Mouse (Mus musculus) heart, embryonic 16.5 days (tissue): ENCODE measurements around the gene Hspbap1. TPM values are rescaled to one million over a fixed set of nuclear protein-coding genes. Genes with fewer than 3 reads are reported as not detected.
A peak's percentile ranks its signal among the peaks of the same experiment; 100 is the strongest.

Experiments
- ATAC-seq: fragments of 200-750 bp; cut with Nextera tagmentation; replicated peaks from 2 replicates; pipeline ENCODE4 v1.8.0; 2017; ENCODE audit warnings: moderate number of reproducible peaks; ENCODE audit not compliant: insufficient read depth, low FRiP score; ENCODE audit errors: extremely low read depth
- H3K27ac ChIP-seq: fragments of 300-500 bp; sonication (generic); 2 replicates; pipeline ENCODE4 v1.5.1; 2014; ENCODE audit warnings: mild to moderate bottlenecking, low read length, control low read depth, moderate library complexity
- H3K27me3 ChIP-seq: fragments of 300-500 bp; sonication (generic); 2 replicates; pipeline ENCODE4 v1.6.1; 2014; ENCODE audit warnings: low read length, mixed read lengths; ENCODE audit not compliant: control insufficient read depth, insufficient read depth
- H3K36me3 ChIP-seq: fragments of 300-500 bp; sonication (generic); 2 replicates; pipeline ENCODE4 v1.6.1; 2014; ENCODE audit not compliant: control insufficient read depth, insufficient read depth
- H3K4me1 ChIP-seq: fragments of 300-500 bp; sonication (generic); 2 replicates; pipeline ENCODE4 v1.6.1; 2014; ENCODE audit warnings: low read length, mixed read lengths; ENCODE audit not compliant: control insufficient read depth, insufficient read depth
- H3K4me2 ChIP-seq: fragments of 300-500 bp; sonication (generic); 2 replicates; pipeline ENCODE4 v1.6.1; 2014; ENCODE audit warnings: low read depth, mild to moderate bottlenecking, control low read depth, low read length
- H3K4me3 ChIP-seq: fragments of 300-500 bp; sonication (generic); 2 replicates; pipeline ENCODE4 v1.5.1; 2014; ENCODE audit warnings: mild to moderate bottlenecking, control low read depth, low read length
- H3K9ac ChIP-seq: fragments of 300-500 bp; sonication (generic); 2 replicates; pipeline ENCODE4 v1.6.1; 2014; ENCODE audit warnings: low read length, control low read depth
- H3K9me3 ChIP-seq: fragments of 300-500 bp; sonication (generic); replicated peaks from 2 replicates; pipeline ENCODE4 v1.6.1; 2016; ENCODE audit warnings: low read length; ENCODE audit not compliant: control insufficient read depth
- WGBS: fragments of 180-500 bp; shearing (Covaris S2); extraction: QIAGEN DNeasy Blood & Tissue Kit; methylation state at CpG from one replicate; pipeline ENCODE4 v1.1.7; 2014; 5-methylcytosine and 5-hydroxymethylcytosine counted together
- polyA plus RNA-seq: library from polyadenylated mRNA; unstranded; fragments of >200 nt; fragmentation: Nextera tagmentation; extraction: Ambion mirVana; gene quantifications from 2 replicates; pipeline ENCODE4 v1.2.1, GENCODE M21; 2015

Gene Hspbap1
- polyA plus RNA-seq, 1 experiment from 2014 or later: 9.4 TPM

DNA sequence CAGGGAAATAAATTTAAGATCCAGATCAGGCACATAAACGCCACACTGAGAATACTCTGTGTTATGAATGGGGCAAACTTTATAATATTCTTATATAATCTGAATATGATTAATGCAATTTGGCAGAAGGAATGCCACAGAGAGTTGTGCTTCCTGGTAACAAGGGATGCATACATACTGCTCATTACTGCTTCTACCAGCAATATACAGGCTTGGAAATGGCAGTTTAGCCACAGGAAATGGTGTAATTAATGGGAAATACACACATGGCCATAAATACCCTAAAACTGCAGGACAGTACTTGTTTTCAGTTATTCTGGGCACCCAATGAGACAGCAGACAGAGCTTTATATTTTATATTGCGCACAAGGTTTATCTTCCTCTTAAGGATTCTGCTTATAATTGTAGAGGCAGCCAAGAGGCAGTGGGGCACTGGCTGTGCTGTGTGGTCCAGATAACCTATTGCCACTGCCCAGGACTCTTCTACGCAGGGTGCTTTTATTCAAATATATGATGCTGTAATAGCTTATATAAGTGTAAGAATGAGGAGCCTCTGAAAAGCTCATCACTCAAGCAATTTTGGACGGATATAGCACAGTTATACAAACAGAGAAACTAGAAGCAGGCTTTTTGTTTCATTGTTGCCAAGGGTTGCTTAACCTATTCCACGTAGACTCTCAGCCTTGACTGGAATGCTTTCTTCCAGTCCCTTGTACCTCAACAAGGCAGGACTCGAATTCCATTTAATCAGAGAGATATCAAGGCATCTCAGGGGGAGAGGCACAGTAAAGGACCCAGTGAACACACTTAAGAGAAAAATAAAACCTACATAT is 14.5 kb upstream of the Hspbap1 start:
- no peak for ATAC-seq
- WGBS: 71% methylated on average over 6 of the region's 6 CpGs
- Histone ChIP-seq H3K36me3 (no peaks in the 10 kb centered on the region), H3K9me3 (no peaks in the 10 kb centered on the region), H3K4me1 (0 out of 2 replicates have a peak, but pooled peaks cover 2% of the 10 kb centered on the region), H3K27me3 (no peaks in the 10 kb centered on the region), H3K27ac (no peak overlapping the region), H3K4me3 (no peak overlapping the region), H3K4me2 (no peak overlapping the region), H3K9ac (no peak overlapping the region)

DNA sequence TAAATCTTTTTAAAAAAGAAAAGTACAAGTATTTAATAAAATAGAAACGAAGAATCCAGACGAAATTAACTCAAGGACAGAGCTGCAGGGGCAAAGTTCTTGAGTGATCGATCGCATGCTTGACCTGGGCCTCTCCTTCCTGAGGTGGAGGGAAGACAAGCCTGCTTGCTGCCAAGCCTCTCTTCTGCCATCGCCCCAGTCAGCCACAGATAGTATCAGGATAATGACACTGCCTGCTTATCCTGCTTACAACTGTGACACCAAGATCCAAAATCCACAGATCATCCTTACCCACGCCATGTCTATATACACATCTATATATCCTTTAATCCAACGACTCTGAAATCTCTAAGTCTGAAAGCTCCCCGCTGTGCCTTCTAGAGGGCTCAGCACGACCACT is 13.5 kb upstream of the Hspbap1 start:
- Histone ChIP-seq H3K9ac (no peak overlapping the region), H3K4me2 (no peak overlapping the region), H3K9me3 (no peaks in the 10 kb centered on the region), H3K4me3 (no peak overlapping the region), H3K4me1 (0 out of 2 replicates have a peak, but pooled peaks cover 2% of the 10 kb centered on the region), H3K27ac (no peak overlapping the region), H3K27me3 (no peaks in the 10 kb centered on the region), H3K36me3 (no peaks in the 10 kb centered on the region)
- ATAC-seq: no peak
- WGBS: 85% methylated on average over 9 of the region's 9 CpGs

DNA sequence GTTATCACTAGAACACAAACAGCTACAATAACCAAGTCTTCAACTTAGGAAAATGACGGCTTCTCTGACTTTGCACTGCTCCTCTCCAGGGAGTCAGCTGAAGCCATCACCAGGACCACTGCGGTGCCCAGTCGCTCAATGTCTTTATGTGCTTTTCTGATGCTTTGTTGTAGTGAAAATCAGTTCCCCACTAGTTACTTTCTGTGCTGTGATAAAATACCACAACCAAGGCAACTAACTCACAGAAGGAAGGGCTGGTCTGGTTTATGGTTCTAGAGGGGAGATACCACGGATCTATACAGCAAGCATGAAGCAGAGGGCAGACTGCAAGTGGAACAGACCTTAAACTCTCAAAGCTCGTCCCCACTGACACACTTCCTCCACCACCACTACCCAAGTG is 10.8 kb upstream of the Hspbap1 start:
- no peak overlapping the region for H3K9ac ChIP-seq
- no peaks in the 10 kb centered on the region for H3K27me3 ChIP-seq
- no peaks in the 10 kb centered on the region for H3K9me3 ChIP-seq
- peaks cover 8% of the 10 kb centered on the region; the same call in 1 of the 2 replicates for H3K4me1 ChIP-seq
- H3K36me3 ChIP-seq: no peaks in the 10 kb centered on the region
- H3K27ac ChIP-seq: no peak overlapping the region
- WGBS: 82% methylated on average over 5 of the region's 5 CpGs
- no peak for ATAC-seq
- no peak overlapping the region for H3K4me2 ChIP-seq
- no peak overlapping the region for H3K4me3 ChIP-seq

DNA sequence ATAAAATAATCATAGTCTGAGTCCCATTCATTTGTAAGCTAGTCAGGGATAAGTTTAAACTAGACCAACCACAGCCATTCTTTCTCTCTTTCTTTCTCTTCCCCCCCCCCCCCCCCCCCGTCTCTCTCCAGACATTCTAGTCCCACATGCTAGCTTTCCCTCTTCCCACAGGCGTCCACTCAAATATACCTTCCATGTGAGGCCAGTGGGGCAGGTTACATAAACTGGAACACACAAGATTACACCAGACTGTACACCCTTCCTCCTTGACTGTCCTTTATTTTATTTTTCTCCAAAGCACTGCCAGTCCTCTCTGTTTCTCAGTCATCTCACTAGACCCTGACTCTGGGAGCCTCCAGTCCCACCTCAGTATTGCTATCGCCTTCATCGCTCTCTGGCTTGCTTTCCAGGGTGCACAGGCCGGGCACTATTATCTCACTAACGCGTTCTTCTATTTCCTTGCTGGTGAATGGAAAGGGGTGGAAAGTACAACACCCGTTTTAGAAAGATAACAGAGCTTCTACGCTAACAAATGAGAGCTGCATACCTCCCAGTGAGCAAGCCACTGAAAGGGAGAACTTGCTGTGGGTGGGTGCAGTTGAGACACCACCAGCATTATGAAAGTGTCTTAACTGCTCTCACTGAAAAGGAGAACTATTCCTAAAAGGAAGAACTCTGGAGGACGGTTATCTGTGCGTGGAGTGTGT is 6.4 kb upstream of the Hspbap1 start:
- H3K4me3 ChIP-seq: no peak overlapping the region
- H3K4me1 ChIP-seq: peaks cover 15% of the 10 kb centered on the region
- no peak for ATAC-seq
- no peaks in the 10 kb centered on the region for H3K36me3 ChIP-seq
- WGBS: 28% methylated on average over 9 of the region's 11 CpGs
- H3K27ac ChIP-seq: 0 out of 2 replicates have a peak overlapping the region, but pooled peaks have one; percentile 43
- H3K9ac ChIP-seq: no peak overlapping the region
- H3K9me3 ChIP-seq: no peaks in the 10 kb centered on the region
- H3K4me2 ChIP-seq: peak overlapping the region; percentile 42; the same call in 1 of the 2 replicates
- no peaks in the 10 kb centered on the region for H3K27me3 ChIP-seq

DNA sequence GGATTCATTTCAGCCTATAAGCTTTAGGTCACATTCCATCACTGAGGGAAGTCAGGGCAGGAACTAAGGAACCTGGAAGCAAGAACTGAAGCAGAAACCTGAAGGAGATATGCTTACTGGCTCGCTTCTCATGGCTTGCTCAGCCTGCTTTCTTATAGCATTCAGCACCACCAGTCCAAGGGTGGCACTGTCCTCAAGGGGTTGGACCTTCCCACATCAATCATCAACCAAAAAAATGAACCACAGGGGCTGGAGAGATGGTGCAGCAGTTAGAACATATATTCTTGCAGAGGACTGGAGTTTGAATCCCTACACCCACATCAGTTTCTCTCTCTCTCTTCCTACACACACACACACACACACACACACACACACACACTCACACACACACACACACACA is 5.2 kb upstream of the Hspbap1 start:
- H3K36me3 ChIP-seq: no peaks in the 10 kb centered on the region
- ATAC-seq: no peak
- H3K4me3 ChIP-seq: no peak overlapping the region
- H3K4me1 ChIP-seq: peaks cover 18% of the 10 kb centered on the region
- H3K9ac ChIP-seq: no peak overlapping the region
- H3K4me2 ChIP-seq: no peak overlapping the region
- WGBS: 85% methylated on average over 1 of the region's 1 CpGs
- no peaks in the 10 kb centered on the region for H3K9me3 ChIP-seq
- no peaks in the 10 kb centered on the region for H3K27me3 ChIP-seq
- no peak overlapping the region for H3K27ac ChIP-seq

DNA sequence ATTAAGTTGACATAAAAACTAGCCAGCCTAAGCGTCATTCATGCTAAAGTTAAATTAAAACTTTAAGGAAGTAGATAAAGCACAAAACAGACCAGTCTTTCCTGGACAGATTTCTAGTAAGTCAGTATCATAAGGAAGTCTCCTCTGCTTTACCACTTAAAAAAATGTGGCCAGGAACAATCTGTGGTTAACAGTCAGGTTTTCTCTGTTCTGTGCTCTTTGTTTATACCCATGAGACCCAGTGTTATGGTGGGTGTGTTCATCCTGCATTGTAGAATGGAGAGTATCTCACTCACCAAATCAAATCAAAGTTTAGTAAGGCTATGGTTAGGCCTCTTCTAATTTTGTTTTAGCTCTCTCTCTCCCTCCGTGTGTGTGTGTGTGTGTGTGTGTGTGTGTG is 4.7 kb upstream of the Hspbap1 start:
- 62% methylated on average over 2 of the region's 2 CpGs for WGBS
- peaks cover 18% of the 10 kb centered on the region for H3K4me1 ChIP-seq
- no peaks in the 10 kb centered on the region for H3K27me3 ChIP-seq
- no peak overlapping the region for H3K27ac ChIP-seq
- no peaks in the 10 kb centered on the region for H3K9me3 ChIP-seq
- H3K9ac ChIP-seq: no peak overlapping the region
- no peaks in the 10 kb centered on the region for H3K36me3 ChIP-seq
- ATAC-seq: no peak
- H3K4me2 ChIP-seq: no peak overlapping the region
- no peak overlapping the region for H3K4me3 ChIP-seq

DNA sequence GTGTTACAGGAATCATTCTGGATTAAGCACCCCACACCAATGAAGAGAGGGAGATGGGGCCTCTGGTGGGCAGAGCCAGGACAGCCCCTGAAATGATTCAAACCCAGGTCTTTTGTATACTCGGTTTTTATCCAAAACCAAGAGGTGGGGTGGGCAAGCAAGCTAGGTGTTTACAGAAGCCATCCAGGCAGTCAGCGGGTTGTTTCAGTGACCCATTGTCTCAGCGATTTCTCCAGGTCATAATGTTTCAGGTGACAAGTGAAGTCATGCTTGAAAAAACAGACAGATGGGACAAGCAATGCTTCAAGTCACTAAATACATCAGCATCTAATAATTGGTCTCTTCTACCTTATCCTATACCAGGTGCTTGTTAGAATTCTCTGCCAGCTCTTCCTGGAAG is 3.8 kb upstream of the Hspbap1 start:
- 81% methylated on average over 3 of the region's 3 CpGs for WGBS
- H3K4me3 ChIP-seq: no peak overlapping the region
- H3K36me3 ChIP-seq: no peaks in the 10 kb centered on the region

DNA sequence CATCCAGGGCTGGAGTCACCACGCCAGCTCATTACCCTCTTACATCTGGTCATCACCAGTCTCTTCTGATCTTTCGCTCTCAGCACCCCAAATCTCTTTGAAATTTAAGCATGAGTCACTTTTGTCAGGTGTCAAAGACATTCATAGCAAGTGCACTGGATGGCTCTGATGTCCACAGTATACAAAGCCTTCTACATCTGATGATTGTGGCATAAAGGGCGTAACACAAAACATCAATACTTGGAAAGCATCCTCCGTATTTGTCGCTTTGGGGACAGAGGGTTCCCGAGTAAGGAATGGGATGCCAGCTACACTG is 1.7 kb upstream of the Hspbap1 start:
- H3K36me3 ChIP-seq: no peaks in the 10 kb centered on the region
- no peaks in the 10 kb centered on the region for H3K9me3 ChIP-seq
- ATAC-seq: no peak
- H3K27me3 ChIP-seq: no peaks in the 10 kb centered on the region
- H3K27ac ChIP-seq: no peak overlapping the region
- WGBS: 30% methylated on average over 6 of the region's 6 CpGs
- peak overlapping the region; percentile 99 for H3K4me2 ChIP-seq
- H3K4me1 ChIP-seq: peaks cover 26% of the 10 kb centered on the region
- H3K4me3 ChIP-seq: peak overlapping the region; percentile 76
- peak overlapping the region; percentile 88 for H3K9ac ChIP-seq

More for the DNA sequence above, 3.8 kb upstream of the Hspbap1 start:
- no peak overlapping the region for H3K27ac ChIP-seq
- no peak for ATAC-seq
- H3K4me1 ChIP-seq: peaks cover 26% of the 10 kb centered on the region
- H3K4me2 ChIP-seq: no peak overlapping the region
- H3K9me3 ChIP-seq: no peaks in the 10 kb centered on the region
- H3K27me3 ChIP-seq: no peaks in the 10 kb centered on the region
- H3K9ac ChIP-seq: no peak overlapping the region
